Mouse (Mus musculus) heart, adult 2 months (tissue): ENCODE measurements around the gene Rasl12.

Source experiments
- EP300 ChIP-seq: fragments of 200-500 bp; IDR thresholded peaks from 2 replicates; pipeline ENCODE4 v1.6.1; 2011; ENCODE audit warnings: low read depth, low read length, control low read depth; ENCODE audit not compliant: insufficient read depth
- POLR2A ChIP-seq: fragments of 200-500 bp; IDR thresholded peaks from 2 replicates; pipeline ENCODE4 v1.6.1; 2011; ENCODE audit warnings: mild to moderate bottlenecking, low read depth, low read length, control low read depth; ENCODE audit not compliant: insufficient read depth

- TF ChIP-seq POLR2A (no peak), EP300 (0 out of 2 replicates have a peak, but pooled peaks have one; percentile 55)
Observed at GRCm38 (mm10) chr9:65391613-65391964, 6.7 kb upstream of the Rasl12 start, which contains the start of gene Kbtbd13.
